In genomic region chr4:141207081-141207480, GRCm38 (mm10) we compare ENCODE assay signal across 25 mouse cellular contexts. TPM values are rescaled to one million over a fixed set of nuclear protein-coding genes. Genes with fewer than 3 reads are reported as not detected.
DNase-seq lines count a peak whose midpoint lies in the region; ATAC-seq and TF ChIP-seq lines count a peak whose summit lies in the region.
"Had no signal": no experiment of that assay in that cellular context is flagged by ENCODE, and none has a peak within 500 bp of the region (broad histone marks: within the 10 kb centered on the region; RNA-seq: fewer than 3 reads in every experiment).

No protein-coding gene starts in this region.

- TF ChIP-seq CTCF in liver, adult 2 months (IDR thresholded peaks at IDR 0.05; ENCODE audit: low read depth, low read length) = no peak

- peak; percentile 33; the same call in 1 of the 2 replicates for ATAC-seq in embryonic facial prominence, embryonic 13.5 days (ENCODE audit: insufficient number of reproducible peaks, insufficient read depth, low FRiP score, low TSS enrichment, low read depth)
- ATAC-seq: activated CD4-positive, CD25-positive, alpha-beta regulatory T cell, adult 4 months; forebrain, embryonic 13.5 days; liver, embryonic 12.5 days; lung, postnatal 0 days; midbrain, embryonic 13.5 days had no signal

- H3K27me3 ChIP-seq in embryonic facial prominence, embryonic 13.5 days = no peaks in the 10 kb centered on the region
- H3K27me3 ChIP-seq in embryonic facial prominence, embryonic 10.5 days (replicated peaks; ENCODE audit: low read depth, poor library complexity, severe bottlenecking) = no peaks in the 10 kb centered on the region
- H3K27me3 ChIP-seq in liver, adult 2 months (ENCODE audit: control insufficient read depth, insufficient read depth, low read length) = no peaks in the 10 kb centered on the region
- H3K27me3 ChIP-seq: CH12.LX; forebrain, embryonic 13.5 days; hindbrain, embryonic 13.5 days; liver, embryonic 12.5 days; midbrain, embryonic 13.5 days had no signal

- no peak overlapping the region for H3K9ac ChIP-seq in embryonic facial prominence, embryonic 13.5 days
- no peak overlapping the region for H3K9ac ChIP-seq in liver, adult 2 months (ENCODE audit: low read depth, low read length)
- H3K9ac ChIP-seq: forebrain, embryonic 13.5 days; hindbrain, embryonic 13.5 days; liver, embryonic 12.5 days; midbrain, embryonic 13.5 days had no signal

- H3K9me3 ChIP-seq in embryonic facial prominence, embryonic 13.5 days = no peaks in the 10 kb centered on the region
- H3K9me3 ChIP-seq in embryonic facial prominence, embryonic 10.5 days = no peaks in the 10 kb centered on the region
- H3K9me3 ChIP-seq: forebrain, embryonic 13.5 days; hindbrain, embryonic 13.5 days; liver, embryonic 12.5 days; midbrain, embryonic 13.5 days had no signal

- H3K27ac ChIP-seq in embryonic facial prominence, embryonic 13.5 days = no peak overlapping the region
- H3K27ac ChIP-seq in embryonic facial prominence, embryonic 10.5 days (replicated peaks) = no peak overlapping the region
- H3K27ac ChIP-seq in liver, adult 2 months (replicated peaks; ENCODE audit: insufficient read depth, low read depth, low read length) = no peak overlapping the region
- H3K27ac ChIP-seq: forebrain, embryonic 13.5 days; hindbrain, embryonic 13.5 days; liver, embryonic 12.5 days; macrophage; midbrain, embryonic 13.5 days had no signal

- TF ChIP-seq POLR2A in liver, adult 2 months (IDR thresholded peaks at IDR 0.05; ENCODE audit: extremely low read depth, insufficient read depth, low read length) = no peak

- DNase-seq in embryonic facial prominence, embryonic 10.5 days (ENCODE audit: low spot score) = no peak
- DNase-seq in kidney, adult 11 months = peak; percentile 46
- DNase-seq in kidney, postnatal 4 days = no peak
- peak; percentile 72 for DNase-seq in liver, adult 2 months (ENCODE audit: extremely low read depth, low read depth, low spot score)
- DNase-seq in liver = no peak
- DNase-seq in neural tube, embryonic 10.5 days (ENCODE audit: extremely low spot score, low spot score) = no peak
- DNase-seq: adrenal gland, adult 2 months; adrenal gland, postnatal 36 days; cerebellum, adult 18-20 months; cerebellum, postnatal 14 days; gastrocnemius, postnatal 25 days; heart, adult 18-20 months; heart, postnatal 4 days; lung, adult 18-20 months had no signal

- H3K4me3 ChIP-seq in embryonic facial prominence, embryonic 13.5 days = no peak overlapping the region
- no peak overlapping the region for H3K4me3 ChIP-seq in embryonic facial prominence, embryonic 10.5 days
- H3K4me3 ChIP-seq in liver, adult 2 months (ENCODE audit: insufficient read depth, low read depth, low read length) = no peak overlapping the region
- H3K4me3 ChIP-seq: forebrain, embryonic 13.5 days; hindbrain, embryonic 13.5 days; liver, embryonic 12.5 days; midbrain, embryonic 13.5 days had no signal

- peaks cover 10% of the 10 kb centered on the region; the same call in 1 of the 2 replicates for H3K4me1 ChIP-seq in embryonic facial prominence, embryonic 13.5 days
- peaks cover 8% of the 10 kb centered on the region; the same call in 1 of the 2 replicates for H3K4me1 ChIP-seq in embryonic facial prominence, embryonic 10.5 days
- peaks cover 7% of the 10 kb centered on the region; the same call in 1 of the 2 replicates for H3K4me1 ChIP-seq in liver, adult 2 months (ENCODE audit: control insufficient read depth, insufficient read depth, low read length)
- H3K4me1 ChIP-seq: forebrain, embryonic 13.5 days had no signal

- H3K36me3 ChIP-seq in embryonic facial prominence, embryonic 13.5 days = peaks cover 30% of the 10 kb centered on the region
- H3K36me3 ChIP-seq in embryonic facial prominence, embryonic 10.5 days (replicated peaks) = peaks cover 50% of the 10 kb centered on the region
- H3K36me3 ChIP-seq in liver, adult 2 months (ENCODE audit: control insufficient read depth, insufficient read depth, low read length) = no peaks in the 10 kb centered on the region

- no peaks in the 10 kb centered on the region for H3K79me2 ChIP-seq in liver, adult 2 months (ENCODE audit: control insufficient read depth, insufficient read depth, low read length)

- WGBS in embryonic facial prominence, embryonic 13.5 days = 89% methylated on average over 5 of the region's 5 CpGs
- 92% methylated on average over 5 of the region's 5 CpGs for WGBS in embryonic facial prominence, embryonic 10.5 days
- 45% methylated on average over 5 of the region's 5 CpGs for WGBS in liver, adult 2 months

- no peak overlapping the region for H3K4me2 ChIP-seq in embryonic facial prominence, embryonic 13.5 days
- H3K4me2 ChIP-seq: forebrain, embryonic 13.5 days; heart, embryonic 11.5 days; hindbrain, embryonic 13.5 days; liver, embryonic 12.5 days; midbrain, embryonic 13.5 days had no signal

RNA-seq across cellular contexts. Expression of gene Rsg1, which starts 6.7 kb away (rescaled TPM):
- polyA plus RNA-seq in embryonic facial prominence, embryonic 13.5 days (2015; fragmentation: Nextera tagmentation; extraction: Ambion mirVana) = 7.4 and 7.9 TPM in 2 replicates
- 8.4 and 8.5 TPM in 2 replicates for polyA plus RNA-seq in embryonic facial prominence, embryonic 10.5 days (2016; fragmentation: Nextera tagmentation; extraction: Ambion mirVana)
- 0.40 and 0.55 TPM in 2 replicates for total RNA-seq in liver, adult 2 months (2014; rRNA removed)
- 0.40 and 0.50 TPM in 2 replicates for polyA plus RNA-seq in liver, adult 2 months (2012; rRNA removed)
- polyA plus RNA-seq: macrophage had no signal

RNA-seq across cellular contexts. Expression of gene Arhgef19, which starts 32.2 kb away (rescaled TPM):
- polyA plus RNA-seq in embryonic facial prominence, embryonic 13.5 days (2015; fragmentation: Nextera tagmentation; extraction: Ambion mirVana) = 18.9 and 23.3 TPM in 2 replicates
- 6.1 and 8.7 TPM in 2 replicates for polyA plus RNA-seq in embryonic facial prominence, embryonic 10.5 days (2016; fragmentation: Nextera tagmentation; extraction: Ambion mirVana)
- 14.4 and 25.8 TPM in 2 replicates for total RNA-seq in liver, adult 2 months (2014; rRNA removed)
- 34.3 and 64.4 TPM in 2 replicates for polyA plus RNA-seq in liver, adult 2 months (2012; rRNA removed)
- total RNA-seq: megakaryocyte-erythroid progenitor cell, adult 5-6 weeks had no signal
- polyA plus RNA-seq: activated CD4-positive, CD25-positive, alpha-beta regulatory T cell, adult 4 months; macrophage had no signal

RNA-seq across cellular contexts. Expression of gene Fbxo42, which starts 59.4 kb away (rescaled TPM):
- 23.3 and 24.2 TPM in 2 replicates for polyA plus RNA-seq in embryonic facial prominence, embryonic 13.5 days (2015; fragmentation: Nextera tagmentation; extraction: Ambion mirVana)
- 29.3 and 30.6 TPM in 2 replicates for polyA plus RNA-seq in embryonic facial prominence, embryonic 10.5 days (2016; fragmentation: Nextera tagmentation; extraction: Ambion mirVana)
- total RNA-seq in liver, adult 2 months (2014; rRNA removed) = 2.0 and 2.8 TPM in 2 replicates
- polyA plus RNA-seq in liver, adult 2 months (2012; rRNA removed) = 4.6 and 6.3 TPM in 2 replicates

Comparison
In these comparisons a context has a peak if more than half of its experiments do, and no peak if none do; other contexts are left out.
1. DNase-seq: peak in kidney, adult 11 months (single experiment) and liver, adult 2 months (single experiment); none in embryonic facial prominence, embryonic 10.5 days (single experiment), kidney, postnatal 4 days (0 of 2), liver (single experiment) and neural tube, embryonic 10.5 days (single experiment).